Mouse (Mus musculus): ENCODE results near the gene Nsun7. TPM values are rescaled to one million over a fixed set of nuclear protein-coding genes. Genes with fewer than 3 reads are reported as not detected.

Nsun7 gene
- polyA plus RNA-seq, 1 experiment = 0.02 TPM

DNA sequence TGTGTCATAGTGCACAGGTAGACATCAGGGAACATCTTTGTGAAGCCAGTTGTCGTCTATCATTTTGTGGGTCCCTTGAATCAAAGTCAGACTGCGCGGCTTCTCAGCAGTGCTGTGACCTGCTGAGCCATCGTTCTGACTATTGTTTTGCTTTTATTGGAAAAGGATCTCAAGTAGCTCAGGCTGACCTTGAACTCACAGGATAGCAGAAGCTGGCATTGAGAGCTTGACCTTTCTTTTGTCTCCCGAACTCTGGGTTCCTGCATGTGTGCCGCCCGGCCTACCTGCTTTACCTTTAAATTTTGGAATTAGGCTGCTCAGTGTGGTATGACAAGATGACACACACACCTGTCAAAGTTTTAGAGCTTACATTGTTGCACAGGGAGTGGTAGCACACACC lies 33.2 kb upstream of the Nsun7 start:
- no peaks in the 10 kb centered on the region for H3K27me3 ChIP-seq (ENCODE audit: control insufficient read depth, insufficient read depth, low read length)
- DNase-seq (ENCODE audit: low read depth in 1 of 2, low spot score in 2 of 2) = no peak
- WGBS = 90% methylated on average over 7 of the region's 7 CpGs
- TF ChIP-seq CTCF (IDR thresholded peaks at IDR 0.05; ENCODE audit: extremely low read depth, insufficient read depth, insufficient read length, insufficient replicate concordance) = no peak
- TF ChIP-seq POLR2A (IDR thresholded peaks at IDR 0.05; ENCODE audit: low read depth, low read length) = no peak
- H3K4me1 ChIP-seq (ENCODE audit: control insufficient read depth, insufficient read depth, insufficient read length) = no peaks in the 10 kb centered on the region
- no peak overlapping the region for H3K27ac ChIP-seq (ENCODE audit: insufficient read depth, low read length)
- H3K36me3 ChIP-seq (ENCODE audit: control insufficient read depth, insufficient read depth, low read length) = no peaks in the 10 kb centered on the region
- H3K4me3 ChIP-seq (ENCODE audit: extremely low read depth, insufficient read depth, insufficient read length) = no peak overlapping the region

DNA sequence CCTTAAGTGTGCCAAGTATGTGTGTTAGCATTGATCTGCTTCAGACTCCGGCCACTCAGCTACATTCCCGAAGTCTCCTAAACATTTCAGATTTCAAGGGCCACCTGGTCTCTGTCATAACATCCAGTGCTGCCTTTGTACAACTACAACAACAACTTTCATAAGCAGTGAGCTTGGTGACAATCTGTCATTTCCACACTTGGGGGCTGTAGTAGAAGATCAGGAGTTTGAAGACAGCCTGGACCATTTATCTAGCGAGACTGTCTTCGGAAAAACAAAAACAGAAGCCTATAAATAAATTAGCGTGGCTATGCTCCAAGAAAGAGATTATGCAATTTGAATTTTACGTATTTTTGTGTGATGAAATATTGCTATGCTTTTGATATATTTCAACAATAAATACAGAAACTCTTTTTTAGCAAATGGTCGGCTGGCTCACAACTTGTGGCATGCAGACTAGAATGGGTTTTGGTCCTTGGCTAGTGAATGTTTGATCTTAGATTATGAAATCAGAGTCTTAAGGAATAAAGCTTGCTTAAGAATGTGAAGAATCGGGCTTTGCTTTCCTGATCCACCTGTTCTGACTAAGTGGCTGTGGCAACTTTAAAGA lies 27.9 kb upstream of the Nsun7 start:
- TF ChIP-seq POLR2A (IDR thresholded peaks at IDR 0.05; ENCODE audit: low read depth, low read length) (no peak), CTCF (IDR thresholded peaks at IDR 0.05; ENCODE audit: extremely low read depth, insufficient read depth, insufficient read length, insufficient replicate concordance) (no peak)
- Histone ChIP-seq H3K4me1 (ENCODE audit: control insufficient read depth, insufficient read depth, insufficient read length) (no peaks in the 10 kb centered on the region), H3K27ac (ENCODE audit: insufficient read depth, low read length) (no peak overlapping the region), H3K36me3 (ENCODE audit: control insufficient read depth, insufficient read depth, low read length) (no peaks in the 10 kb centered on the region), H3K27me3 (ENCODE audit: control insufficient read depth, insufficient read depth, low read length) (no peaks in the 10 kb centered on the region), H3K4me3 (ENCODE audit: extremely low read depth, insufficient read depth, insufficient read length) (no peak overlapping the region)
- WGBS = 94% methylated on average over 8 of the region's 8 CpGs
- DNase-seq (ENCODE audit: low read depth in 1 of 2, low spot score in 2 of 2) = no peak

DNA sequence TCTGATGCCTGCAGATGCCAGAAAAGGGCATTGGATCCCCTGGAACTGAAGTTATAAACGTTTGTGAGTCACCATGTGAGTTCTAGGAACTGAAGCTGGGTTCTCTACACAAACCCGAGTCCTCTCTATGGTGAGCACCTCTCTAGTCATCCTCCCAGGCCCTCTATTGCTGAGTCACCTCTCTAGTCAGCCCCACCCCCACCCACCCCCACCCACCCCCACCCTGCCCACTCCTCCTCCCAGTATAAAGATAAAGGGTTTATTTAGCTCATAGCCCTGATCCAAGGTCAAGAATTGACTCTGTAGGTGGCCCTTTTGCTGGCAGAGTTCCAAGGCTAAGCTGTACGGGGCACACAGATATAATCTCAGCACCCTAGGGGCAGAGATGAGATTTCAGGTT lies 27.2 kb upstream of the Nsun7 start:
- Histone ChIP-seq H3K36me3 (ENCODE audit: control insufficient read depth, insufficient read depth, low read length) (no peaks in the 10 kb centered on the region), H3K27ac (ENCODE audit: insufficient read depth, low read length) (no peak overlapping the region), H3K27me3 (ENCODE audit: control insufficient read depth, insufficient read depth, low read length) (no peaks in the 10 kb centered on the region), H3K4me1 (ENCODE audit: control insufficient read depth, insufficient read depth, insufficient read length) (no peaks in the 10 kb centered on the region), H3K4me3 (ENCODE audit: extremely low read depth, insufficient read depth, insufficient read length) (no peak overlapping the region)
- DNase-seq (ENCODE audit: low read depth in 1 of 2, low spot score in 2 of 2) = no peak
- 64% methylated on average over 3 of the region's 3 CpGs for WGBS
- no peak for TF ChIP-seq POLR2A (IDR thresholded peaks at IDR 0.05; ENCODE audit: low read depth, low read length)
- no peak for TF ChIP-seq CTCF (IDR thresholded peaks at IDR 0.05; ENCODE audit: extremely low read depth, insufficient read depth, insufficient read length, insufficient replicate concordance)

DNA sequence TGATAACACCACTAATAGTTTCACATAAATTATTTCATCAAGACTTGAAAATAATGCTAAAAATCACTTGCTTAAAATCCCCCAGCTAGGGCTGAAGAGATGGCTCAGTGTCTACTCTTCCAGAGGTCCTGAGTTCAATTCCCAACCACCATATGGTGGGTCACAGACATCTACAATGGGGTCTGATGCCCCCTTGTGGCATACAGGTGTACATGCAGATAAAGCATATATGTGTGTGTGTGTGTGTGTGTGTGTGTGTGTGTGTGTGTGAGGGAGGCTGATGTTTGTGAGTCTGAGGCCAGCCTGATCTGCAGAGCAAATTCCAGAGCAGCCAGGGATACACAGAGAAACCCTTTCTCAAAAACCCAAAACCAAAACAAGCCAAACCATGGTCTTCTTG lies 17.8 kb upstream of the Nsun7 start:
- no peaks in the 10 kb centered on the region; the same call in 1 of the 2 replicates for H3K27me3 ChIP-seq (ENCODE audit: control insufficient read depth, insufficient read depth, low read length)
- no peaks in the 10 kb centered on the region for H3K36me3 ChIP-seq (ENCODE audit: control insufficient read depth, insufficient read depth, low read length)
- no peak overlapping the region for H3K4me3 ChIP-seq (ENCODE audit: extremely low read depth, insufficient read depth, insufficient read length)
- H3K4me1 ChIP-seq (ENCODE audit: control insufficient read depth, insufficient read depth, insufficient read length) = no peaks in the 10 kb centered on the region
- H3K27ac ChIP-seq (ENCODE audit: insufficient read depth, low read length) = no peak overlapping the region
- TF ChIP-seq POLR2A (IDR thresholded peaks at IDR 0.05; ENCODE audit: low read depth, low read length) (no peak), CTCF (IDR thresholded peaks at IDR 0.05; ENCODE audit: extremely low read depth, insufficient read depth, insufficient read length, insufficient replicate concordance) (peak; percentile 23; the same call in 1 of the 2 replicates)
- no peak for DNase-seq (ENCODE audit: low read depth in 1 of 2, low spot score in 2 of 2)

DNA sequence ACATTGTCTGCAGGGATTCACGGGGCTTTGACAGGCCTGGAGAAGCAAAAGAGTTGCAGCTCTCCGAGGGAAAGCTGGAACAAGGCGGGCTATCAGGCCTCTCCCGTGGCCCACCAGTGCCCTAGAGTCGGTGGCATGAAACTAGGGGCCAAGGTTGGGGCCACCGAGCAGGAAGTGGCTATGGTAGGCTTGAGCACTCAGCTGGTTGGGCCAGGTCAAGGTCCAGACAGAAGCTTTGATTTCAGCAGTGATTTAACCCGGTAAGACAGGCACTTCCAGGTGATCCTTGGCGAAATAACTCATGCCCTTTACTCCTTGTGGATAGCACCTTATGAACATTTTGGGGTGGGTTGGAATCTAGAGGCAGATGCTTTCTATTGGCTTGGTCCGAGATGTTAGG lies 16.2 kb upstream of the Nsun7 start:
- Histone ChIP-seq H3K36me3 (ENCODE audit: control insufficient read depth, insufficient read depth, low read length) (no peaks in the 10 kb centered on the region), H3K27me3 (ENCODE audit: control insufficient read depth, insufficient read depth, low read length) (no peaks in the 10 kb centered on the region), H3K27ac (ENCODE audit: insufficient read depth, low read length) (no peak overlapping the region), H3K4me3 (ENCODE audit: extremely low read depth, insufficient read depth, insufficient read length) (no peak overlapping the region), H3K4me1 (ENCODE audit: control insufficient read depth, insufficient read depth, insufficient read length) (no peaks in the 10 kb centered on the region)
- TF ChIP-seq POLR2A (IDR thresholded peaks at IDR 0.05; ENCODE audit: low read depth, low read length) (no peak), CTCF (IDR thresholded peaks at IDR 0.05; ENCODE audit: extremely low read depth, insufficient read depth, insufficient read length, insufficient replicate concordance) (no peak)
- no peak for DNase-seq (ENCODE audit: low read depth in 1 of 2, low spot score in 2 of 2)
- 84% methylated on average over 9 of the region's 9 CpGs for WGBS

DNA sequence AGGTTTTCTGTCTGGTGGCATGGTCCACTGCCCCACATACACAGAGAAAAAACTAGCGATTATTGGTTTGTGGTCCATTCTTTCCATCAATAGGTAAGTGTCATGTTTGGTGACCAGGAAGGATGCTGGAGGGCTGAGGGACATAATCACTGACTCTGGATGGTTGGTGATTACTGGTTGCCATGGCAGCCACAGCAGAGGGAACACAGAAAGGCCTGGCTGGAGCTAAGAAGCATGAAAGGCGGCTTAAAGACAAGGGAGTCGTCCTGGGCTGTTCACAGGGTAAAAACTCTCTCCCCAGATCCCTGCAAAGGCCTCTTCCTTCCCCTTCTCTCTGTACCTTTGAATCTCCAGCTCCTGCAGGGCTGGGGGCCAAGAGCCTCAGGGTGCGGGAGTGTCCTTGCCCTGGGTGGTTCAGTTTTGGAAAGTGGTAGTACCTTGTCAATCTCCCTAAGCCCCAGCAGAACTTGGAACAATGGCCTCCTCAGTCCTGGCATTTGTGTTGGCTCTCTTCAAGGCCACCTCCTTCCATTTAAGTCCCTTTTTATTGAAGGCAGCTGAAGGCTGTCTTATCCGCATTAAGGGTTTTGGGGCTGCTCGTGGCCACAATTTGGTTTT lies 15.5 kb upstream of the Nsun7 start:
- H3K4me3 ChIP-seq (ENCODE audit: extremely low read depth, insufficient read depth, insufficient read length) = no peak overlapping the region
- no peaks in the 10 kb centered on the region for H3K4me1 ChIP-seq (ENCODE audit: control insufficient read depth, insufficient read depth, insufficient read length)
- DNase-seq (ENCODE audit: low read depth in 1 of 2, low spot score in 2 of 2) = no peak
- no peaks in the 10 kb centered on the region for H3K36me3 ChIP-seq (ENCODE audit: control insufficient read depth, insufficient read depth, low read length)
- no peaks in the 10 kb centered on the region for H3K27me3 ChIP-seq (ENCODE audit: control insufficient read depth, insufficient read depth, low read length)
- H3K27ac ChIP-seq (ENCODE audit: insufficient read depth, low read length) = no peak overlapping the region
- TF ChIP-seq CTCF (IDR thresholded peaks at IDR 0.05; ENCODE audit: extremely low read depth, insufficient read depth, insufficient read length, insufficient replicate concordance) (no peak), POLR2A (IDR thresholded peaks at IDR 0.05; ENCODE audit: low read depth, low read length) (no peak)
- 80% methylated on average over 6 of the region's 6 CpGs for WGBS

DNA sequence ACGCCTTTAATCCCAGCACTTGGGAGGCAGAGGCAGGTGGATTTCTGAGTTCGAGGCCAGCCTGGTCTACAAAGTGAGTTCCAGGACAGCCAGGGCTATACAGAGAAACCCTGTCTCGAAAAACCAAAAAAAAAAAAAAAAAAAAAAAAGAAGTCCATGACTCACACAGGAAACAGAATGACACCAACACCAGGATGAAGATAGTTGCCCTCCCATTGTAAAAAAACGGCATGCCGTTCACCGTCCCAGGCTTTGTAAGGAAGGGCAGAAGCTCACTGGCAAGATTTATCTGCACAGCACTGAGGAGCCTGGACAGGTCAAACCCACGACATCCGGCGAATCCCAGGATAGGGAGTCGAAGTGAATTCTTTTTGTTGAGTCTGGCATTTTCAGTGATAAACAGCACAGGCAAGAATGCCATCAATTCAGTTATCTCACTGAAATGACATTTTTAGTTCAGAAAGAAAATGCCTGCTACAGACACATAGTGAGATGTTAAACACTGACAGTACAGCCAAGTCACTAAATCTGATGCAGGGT lies 13.7 kb upstream of the Nsun7 start:
- no peak overlapping the region for H3K4me3 ChIP-seq (ENCODE audit: extremely low read depth, insufficient read depth, insufficient read length)
- TF ChIP-seq POLR2A (IDR thresholded peaks at IDR 0.05; ENCODE audit: low read depth, low read length) = no peak
- no peak for TF ChIP-seq CTCF (IDR thresholded peaks at IDR 0.05; ENCODE audit: extremely low read depth, insufficient read depth, insufficient read length, insufficient replicate concordance)
- no peaks in the 10 kb centered on the region for H3K36me3 ChIP-seq (ENCODE audit: control insufficient read depth, insufficient read depth, low read length)
- H3K27me3 ChIP-seq (ENCODE audit: control insufficient read depth, insufficient read depth, low read length) = no peaks in the 10 kb centered on the region
- DNase-seq (ENCODE audit: low read depth in 1 of 2, low spot score in 2 of 2) = no peak
- 53% methylated on average over 9 of the region's 10 CpGs for WGBS
- no peak overlapping the region for H3K27ac ChIP-seq (ENCODE audit: insufficient read depth, low read length)
- no peaks in the 10 kb centered on the region for H3K4me1 ChIP-seq (ENCODE audit: control insufficient read depth, insufficient read depth, insufficient read length)

Data from spleen, adult 2 months (tissue).